In the genomic region with DNA sequence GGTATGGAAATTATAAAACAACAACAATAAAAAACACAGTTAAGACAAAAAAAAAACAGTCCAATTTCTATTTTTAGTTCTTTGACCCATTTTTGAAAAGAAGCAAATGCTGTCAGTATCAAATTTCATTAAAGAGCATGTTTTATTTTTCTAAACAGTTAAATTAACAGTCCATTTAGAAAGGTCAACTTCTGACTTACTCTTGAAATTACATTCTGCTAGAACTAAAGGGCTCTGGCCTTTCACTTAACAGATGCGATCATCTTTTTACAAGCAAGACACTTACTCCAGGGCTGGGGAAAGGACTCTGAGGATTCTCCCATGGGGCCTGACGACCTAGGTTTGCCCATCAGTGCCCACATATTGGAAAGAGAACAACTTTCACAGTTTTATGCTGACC, we compare ENCODE assay signal across 11 mouse cellular contexts.
"Had no signal": no experiment of that assay in that cellular context is flagged by ENCODE, and none has a peak within 500 bp of the region (broad histone marks: within the 10 kb centered on the region; RNA-seq: fewer than 3 reads in every experiment).

No protein-coding gene starts in this region.

- H3K4me1 ChIP-seq: limb, embryonic 13.5 days; neural tube, embryonic 15.5 days had no signal

- H3K27ac ChIP-seq: hindbrain, postnatal 0 days; limb, embryonic 13.5 days; liver, embryonic 14.5 days; midbrain, embryonic 12.5 days; neural tube, embryonic 15.5 days had no signal

- H3K4me2 ChIP-seq: limb, embryonic 13.5 days; midbrain, embryonic 12.5 days; neural tube, embryonic 15.5 days had no signal

- H3K36me3 ChIP-seq: limb, embryonic 13.5 days; midbrain, embryonic 12.5 days; neural tube, embryonic 15.5 days had no signal

- H3K27me3 ChIP-seq: limb, embryonic 13.5 days; midbrain, embryonic 12.5 days; neural tube, embryonic 15.5 days had no signal

- H3K4me3 ChIP-seq: layer of hippocampus, adult 2 months; limb, embryonic 13.5 days; midbrain, embryonic 12.5 days; myocyte; neural tube, embryonic 15.5 days had no signal

- H3K9me3 ChIP-seq: limb, embryonic 13.5 days; midbrain, embryonic 12.5 days; neural tube, embryonic 15.5 days had no signal

- ATAC-seq: hindbrain, postnatal 0 days had no signal

- DNase-seq: kidney, postnatal 10 days; kidney, postnatal 4 days; left cerebral cortex, postnatal 4 days; thymus, postnatal 36 days had no signal

- H3K9ac ChIP-seq: limb, embryonic 13.5 days; liver, embryonic 14.5 days; midbrain, embryonic 12.5 days; neural tube, embryonic 15.5 days had no signal
